Mouse (Mus musculus) erythroblast, embryonic 14.5 days (primary cell): ENCODE measurements around the gene Ube2u. TPM values are rescaled to one million over a fixed set of nuclear protein-coding genes. Genes with fewer than 3 reads are reported as not detected.

ENCODE experiments used
- H3K27me3 ChIP-seq: 2 replicates; pipeline ENCODE4 v1.6.1; 2012; ENCODE audit warnings: inconsistent platforms; ENCODE audit not compliant: control insufficient read depth
- H3K36me3 ChIP-seq: 2 replicates; pipeline ENCODE4 v1.6.1; 2012; ENCODE audit warnings: mild to moderate bottlenecking, inconsistent platforms; ENCODE audit not compliant: control insufficient read depth
- H3K4me1 ChIP-seq: 2 replicates; pipeline ENCODE4 v1.6.1; 2012; ENCODE audit warnings: inconsistent platforms; ENCODE audit not compliant: control insufficient read depth
- H3K4me3 ChIP-seq: replicated peaks from 2 replicates; pipeline ENCODE3; 2012; ENCODE audit warnings: moderate library complexity, mild to moderate bottlenecking, inconsistent platforms
- H3K9me3 ChIP-seq: 2 replicates; pipeline ENCODE4 v1.6.1; 2012; ENCODE audit warnings: low read length, inconsistent platforms, mixed read lengths; ENCODE audit not compliant: control insufficient read depth
- GATA1 ChIP-seq: IDR thresholded peaks from 2 replicates; pipeline ENCODE4 v1.6.1; 2012; ENCODE audit warnings: low read length, inconsistent platforms, mixed read lengths
- TAL1 ChIP-seq: IDR thresholded peaks from 3 replicates; pipeline ENCODE4 v1.6.1; 2012; ENCODE audit warnings: low read length, inconsistent platforms, mixed read lengths
- polyA plus RNA-seq: library from polyadenylated mRNA; stranded (reverse); fragments of >175 nt; gene quantifications from 2 replicates; pipeline ENCODE4 v1.2.3, GENCODE M21; 2012

Gene Ube2u
- polyA plus RNA-seq, 1 experiment = not detected

- Histone ChIP-seq H3K27me3 (no peaks in the 10 kb centered on the region), H3K36me3 (no peaks in the 10 kb centered on the region), H3K9me3 (peaks cover 5% of the 10 kb centered on the region), H3K4me1 (no peaks in the 10 kb centered on the region), H3K4me3 (no peak overlapping the region)
- TF ChIP-seq GATA1 (no peak), TAL1 (no peak)
Measured at GRCm38 (mm10) chr4:100597049-100597448, 118.4 kb downstream of the Ube2u start.
